Mouse (Mus musculus) cerebellum, adult 11-12 months (tissue): ENCODE measurements at regions not wholly inside any gene's neighbourhood (a gene's known extent, or its start where the extent isn't known, plus 50 kb on each side); places are given as distances from the start of the nearest gene placed in this dataset.

Experiments used
- DNase-seq: peaks from one replicate; pipeline ENCODE4 v3.0.0; 2022

DNA sequence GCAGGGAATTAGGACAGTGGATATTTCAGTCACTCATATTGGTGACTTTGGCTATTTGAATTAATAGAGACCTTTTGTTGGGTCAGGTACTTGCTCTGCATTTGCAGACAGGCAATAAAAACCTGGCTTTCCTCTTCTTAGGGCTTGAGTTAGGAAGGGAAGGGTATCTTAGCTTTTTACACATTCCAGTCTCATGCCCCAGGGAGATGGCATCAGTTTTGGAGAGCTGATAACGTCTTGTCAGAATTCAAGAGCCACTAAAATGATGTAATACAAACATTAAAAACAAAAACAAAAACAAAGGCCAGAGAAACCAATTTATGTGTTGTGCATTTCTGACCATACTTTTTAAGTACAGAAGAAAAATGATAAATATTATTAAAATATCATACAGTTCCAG is 214.3 kb downstream of the Ktn1 start:
- DNase-seq = no peak

DNA sequence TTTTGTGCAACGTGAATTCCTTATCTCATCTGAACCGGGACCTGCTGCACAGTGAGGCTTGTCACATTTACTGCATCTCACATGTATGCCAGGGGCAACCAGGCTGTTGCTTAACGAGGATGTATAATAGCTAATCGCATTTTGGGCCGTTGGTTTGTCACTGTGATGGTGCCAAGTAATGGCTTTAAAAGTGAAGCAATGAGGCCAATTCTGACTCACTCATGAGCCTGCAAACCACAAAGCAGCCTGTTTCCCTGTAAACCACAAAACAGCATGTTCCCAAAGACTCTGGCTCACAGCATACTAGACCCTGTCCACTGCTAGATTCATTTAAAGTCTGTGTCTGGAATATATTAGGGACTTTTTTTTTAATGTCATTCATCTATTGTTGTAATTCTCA is 214.8 kb downstream of the Ktn1 start:
- DNase-seq = no peak

- DNase-seq = no peak
Observed at GRCm38 (mm10) chr14:47863701-47864100, 215.5 kb downstream of the Ktn1 start.

DNA sequence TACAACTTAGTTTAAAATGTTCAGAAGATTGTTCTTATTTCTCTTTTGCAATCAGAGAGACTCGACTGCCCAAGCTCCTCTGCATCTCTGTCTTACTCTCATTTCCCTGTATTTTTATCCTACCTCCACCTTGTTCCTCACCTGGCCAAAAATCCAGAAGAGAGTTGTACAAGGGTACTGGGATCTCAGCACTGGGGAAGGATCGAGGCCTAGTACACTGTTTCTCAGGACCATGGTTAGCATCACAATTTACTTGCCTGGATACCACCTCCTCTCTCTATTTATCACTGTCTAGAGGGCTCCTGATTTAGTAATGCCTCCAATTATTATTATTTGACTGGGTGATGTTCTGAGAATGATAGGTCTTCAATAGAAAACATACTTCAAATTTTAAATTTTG is 218.8 kb downstream of the Ktn1 start:
- DNase-seq = no peak

- DNase-seq = no peak
Observed at GRCm38 (mm10) chr14:47868258-47868780, 220.1 kb downstream of the Ktn1 start.

DNA sequence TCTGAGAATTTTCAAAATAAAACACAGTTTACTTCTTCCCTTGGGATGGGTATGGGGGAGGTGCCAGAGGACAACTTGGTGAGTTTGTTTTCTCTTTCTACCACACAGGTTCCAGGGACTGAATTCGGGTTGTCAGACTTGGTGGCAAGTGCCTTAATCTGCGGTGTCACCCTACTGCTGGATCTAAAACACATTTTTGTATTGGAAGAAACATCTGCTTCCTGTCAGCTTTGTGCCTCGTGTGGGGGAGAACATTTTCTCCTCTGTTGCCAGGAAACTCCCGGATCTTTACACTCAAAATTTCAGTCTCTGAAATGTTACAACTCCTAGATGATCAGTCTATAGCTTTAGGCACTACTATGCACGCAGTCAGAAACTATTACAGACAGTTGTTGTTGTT is 228.3 kb downstream of the Ktn1 start:
- no peak for DNase-seq

DNA sequence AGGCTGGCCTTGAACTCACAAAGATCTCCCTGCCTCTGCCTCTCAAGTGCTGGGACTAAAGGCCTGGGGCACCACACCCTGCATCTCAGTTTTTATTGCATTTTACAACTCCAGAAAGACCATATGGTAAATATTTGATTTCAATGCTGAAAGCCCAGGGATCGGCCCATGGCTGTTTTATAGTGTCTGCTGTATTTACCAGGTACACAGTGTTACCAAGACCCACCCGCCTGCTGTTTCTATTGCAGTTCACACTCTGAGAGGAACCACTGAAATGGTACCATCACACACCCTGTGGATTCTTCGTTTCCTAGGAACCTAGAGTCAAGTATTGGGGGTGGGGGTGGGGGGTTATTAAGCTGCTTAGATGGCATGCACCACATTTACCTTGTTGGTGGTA is 228.9 kb downstream of the Ktn1 start:
- no peak for DNase-seq

DNA sequence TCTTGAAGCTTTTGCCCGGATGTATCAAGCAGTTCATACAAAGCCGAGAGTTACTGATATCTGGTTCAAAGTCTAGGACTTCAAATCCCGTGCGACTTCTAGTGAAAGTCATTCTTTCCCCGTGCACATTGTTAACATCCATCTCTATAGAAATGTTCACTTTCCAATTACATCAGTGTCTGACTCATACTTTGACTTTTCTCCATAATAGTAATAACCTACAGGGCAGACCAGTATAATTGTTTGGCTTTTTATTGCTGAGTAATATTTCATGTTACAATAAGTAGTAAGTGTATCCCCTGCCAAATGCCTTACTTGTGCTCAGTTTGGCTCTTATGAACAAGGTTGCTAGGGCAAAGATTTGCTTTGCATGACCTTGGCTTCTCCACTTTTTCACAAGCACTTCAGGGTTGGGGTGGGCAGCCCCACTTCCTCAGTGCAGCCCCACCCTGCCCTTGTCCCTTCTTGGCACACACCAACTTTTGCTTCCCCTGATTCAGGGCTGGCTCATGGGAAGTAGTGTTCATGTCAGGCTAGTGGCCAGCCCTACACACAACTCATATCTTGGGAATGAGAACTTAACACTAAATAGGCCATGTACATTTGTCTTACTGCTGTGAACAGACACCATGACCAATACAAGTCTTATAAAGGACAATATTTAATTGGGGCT is 229.7 kb downstream of the Ktn1 start:
- no peak for DNase-seq

DNA sequence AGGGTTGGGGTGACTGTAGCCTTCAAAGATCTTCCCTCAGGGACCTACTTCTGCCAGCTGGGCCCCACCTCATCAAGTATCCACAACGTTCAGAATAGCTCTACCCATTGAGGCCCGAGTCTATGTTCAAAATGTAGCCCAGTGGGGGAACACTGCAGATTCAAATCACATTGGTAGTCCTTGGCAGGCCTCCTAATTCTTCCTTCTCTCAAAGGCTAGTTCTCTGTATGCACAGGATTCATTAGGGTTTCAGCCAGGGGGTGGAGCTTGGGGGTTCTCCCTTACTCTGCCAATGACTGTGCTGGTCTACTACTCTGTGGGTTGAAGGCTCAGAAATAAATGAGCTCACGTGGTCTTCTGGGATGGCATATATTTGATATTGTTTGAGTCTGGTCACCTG is 235.3 kb upstream of the Peli2 start:
- DNase-seq = no peak

GRCm38 (mm10) chr14:47890251-47891198 is 230.1 kb upstream of the Peli2 start:
- DNase-seq = no peak

DNA sequence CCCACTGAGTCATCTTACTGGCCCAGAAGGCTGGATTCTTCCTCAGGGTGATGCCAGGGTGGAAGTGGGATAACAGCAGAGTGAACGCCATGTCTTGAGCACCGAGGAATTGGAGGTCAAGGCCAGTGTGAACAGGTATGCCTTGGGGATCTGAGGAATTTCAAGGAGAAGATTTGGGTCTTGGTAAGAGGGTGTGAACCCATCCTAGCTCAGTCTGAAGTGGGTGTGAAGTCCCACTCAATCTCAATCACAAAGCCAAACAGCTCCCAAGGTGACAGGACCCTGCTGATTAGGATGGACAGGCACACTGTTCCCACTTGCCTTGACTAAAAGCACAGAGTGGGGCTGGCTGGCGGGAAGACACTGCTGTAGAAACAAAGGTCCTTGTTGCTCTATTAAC is 224.0 kb upstream of the Peli2 start:
- no peak for DNase-seq

GRCm38 (mm10) chr14:47897907-47898530 is 222.6 kb upstream of the Peli2 start:
- no peak for DNase-seq

GRCm38 (mm10) chr14:47898605-47899004 is 222.0 kb upstream of the Peli2 start:
- no peak for DNase-seq

DNA sequence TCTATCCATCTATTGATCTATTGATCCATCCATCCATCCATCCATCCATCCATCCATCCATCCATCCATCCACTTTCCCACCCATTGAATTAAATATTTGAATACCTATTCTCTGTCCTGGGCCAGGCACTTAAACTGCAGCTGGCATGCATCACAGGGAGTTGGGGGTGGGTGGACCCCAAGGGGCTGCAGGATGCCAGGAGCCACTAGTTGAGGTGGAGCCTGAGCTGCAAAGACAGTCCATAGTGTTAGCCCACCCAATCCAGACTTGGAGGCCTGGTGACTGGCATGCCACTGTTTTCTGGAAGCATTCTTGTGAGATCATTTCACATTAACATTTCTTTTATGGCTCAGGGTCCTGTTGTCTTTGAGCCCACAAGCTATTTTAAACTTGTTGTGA is 215.3 kb upstream of the Peli2 start:
- no peak for DNase-seq

DNA sequence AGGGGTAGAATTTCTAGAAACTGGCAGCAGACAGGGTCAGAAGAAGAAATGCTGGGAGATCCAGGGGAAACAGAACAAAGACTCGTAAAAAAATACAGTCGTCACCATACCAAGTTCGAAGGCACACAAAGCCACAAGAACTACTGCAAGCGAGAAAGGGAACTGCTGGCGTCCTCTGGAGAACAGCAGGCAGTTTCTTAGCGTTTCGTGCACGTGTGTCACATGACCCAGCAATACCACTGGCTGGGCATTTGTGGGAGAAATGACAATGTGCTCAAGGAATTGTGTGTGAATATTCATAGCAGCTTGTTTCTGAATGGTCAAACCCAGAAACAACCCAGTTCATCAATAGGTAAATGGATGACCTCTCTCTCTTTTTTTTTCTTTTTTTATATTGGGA is 211.5 kb upstream of the Peli2 start:
- DNase-seq = no peak

GRCm38 (mm10) chr14:47910741-47911295 is 209.8 kb upstream of the Peli2 start:
- no peak for DNase-seq

DNA sequence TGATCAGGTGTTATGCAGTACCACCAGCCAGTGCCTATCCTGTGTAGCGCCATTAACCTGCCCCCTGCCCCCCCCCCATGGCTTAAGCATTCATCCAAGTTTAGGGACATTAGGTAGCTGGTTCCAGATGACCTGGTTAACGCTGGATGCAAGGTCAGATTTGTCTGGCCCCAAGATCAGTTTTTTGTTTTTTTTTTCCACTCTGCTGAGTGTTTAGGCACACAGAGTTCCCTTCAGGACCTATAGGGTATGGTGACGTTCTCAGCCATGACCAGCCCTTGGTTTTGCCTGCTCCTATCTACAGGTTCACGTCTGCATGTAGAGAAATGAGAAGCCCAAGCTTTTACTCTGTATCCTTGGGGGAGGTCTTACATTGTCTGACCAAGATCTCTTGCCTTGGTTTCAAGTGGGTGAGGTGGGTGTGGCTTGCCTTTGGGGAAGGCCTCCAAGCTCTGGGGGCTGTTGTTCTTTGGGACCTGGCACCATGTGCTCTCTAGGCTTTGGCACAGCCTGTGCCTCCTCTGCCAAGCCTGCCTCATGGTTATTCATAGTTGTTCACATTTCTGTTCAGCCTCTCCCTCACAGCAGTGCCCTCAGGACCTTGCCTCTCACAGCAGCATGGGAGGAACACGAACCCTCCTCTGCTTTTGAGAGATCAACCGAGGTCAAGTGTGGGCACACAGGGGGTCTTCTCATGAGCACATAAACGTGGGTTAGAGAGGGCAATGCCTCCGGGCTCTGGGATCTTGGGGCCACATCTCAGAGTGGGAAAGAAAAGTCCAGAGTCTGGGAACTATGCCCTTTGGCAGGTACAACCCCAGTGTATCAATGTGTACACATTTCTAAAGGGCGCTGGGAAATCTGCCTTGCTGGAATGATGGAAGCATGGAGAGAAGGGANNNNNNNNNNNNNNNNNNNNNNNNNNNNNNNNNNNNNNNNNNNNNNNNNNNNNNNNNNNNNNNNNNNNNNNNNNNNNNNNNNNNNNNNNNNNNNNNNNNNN is 208.8 kb upstream of the Peli2 start:
- DNase-seq = peak; percentile 22

- DNase-seq = no peak
Observed at GRCm38 (mm10) chr14:47915621-47916020, 205.0 kb upstream of the Peli2 start.

DNA sequence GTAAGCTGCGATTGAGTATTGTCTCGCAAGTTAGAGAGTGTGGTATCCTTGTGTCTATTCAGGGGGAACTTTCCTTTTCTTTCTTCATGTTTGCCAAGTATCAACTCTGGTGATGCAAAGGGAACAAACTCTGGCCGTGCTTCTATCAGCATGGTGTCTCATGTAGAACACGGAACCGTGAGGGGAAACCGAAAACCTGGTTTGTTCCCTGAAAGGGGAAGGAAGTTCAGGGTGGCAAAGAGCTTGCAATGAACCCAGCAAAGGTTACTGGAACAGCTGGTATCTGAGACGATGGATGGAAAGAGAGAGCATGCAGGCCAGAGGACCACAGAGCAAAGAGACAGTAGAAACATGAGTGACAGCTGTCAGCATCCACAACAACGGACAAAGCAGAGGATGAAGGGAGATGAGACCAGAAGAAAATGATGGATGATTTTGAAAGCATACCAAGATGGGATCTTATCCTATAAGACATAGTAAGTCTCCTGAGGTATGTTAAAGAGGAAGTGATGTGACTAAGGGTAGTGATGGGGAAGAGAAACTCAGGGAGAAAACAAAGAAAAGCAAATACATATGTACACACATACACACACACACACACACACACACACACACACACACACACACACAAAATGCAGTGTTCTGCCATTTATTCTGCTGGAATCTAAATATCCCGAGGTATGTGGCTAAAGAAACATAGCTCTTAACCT is 199.8 kb upstream of the Peli2 start:
- DNase-seq = no peak

DNA sequence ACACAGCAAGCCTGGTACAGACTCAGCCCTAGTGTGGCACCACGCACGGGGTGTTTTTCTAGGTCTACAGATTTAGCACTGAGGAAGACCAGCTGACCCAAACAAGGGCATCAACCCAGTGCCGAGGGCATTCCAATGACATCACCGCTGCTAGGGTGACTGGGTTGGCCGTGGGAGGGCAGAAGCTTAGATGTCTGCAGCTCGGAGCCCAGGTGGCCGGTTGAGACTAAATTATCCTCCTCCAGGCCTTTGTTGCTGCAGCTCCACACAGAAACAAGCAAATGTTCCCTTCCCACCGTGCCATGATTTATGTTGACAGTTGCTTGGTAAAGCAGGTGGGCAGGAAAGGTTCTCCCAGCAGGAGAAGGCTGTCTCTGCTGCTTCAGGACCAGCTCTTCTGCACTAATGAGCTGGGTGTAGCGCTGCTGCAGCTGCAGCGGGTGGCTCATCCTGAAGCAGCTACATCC is 198.8 kb upstream of the Peli2 start:
- DNase-seq = peak; percentile 8

- DNase-seq = no peak
Observed at GRCm38 (mm10) chr14:47926416-47926815, 194.2 kb upstream of the Peli2 start.
